Mouse (Mus musculus) kidney, embryonic 15.5 days (tissue): Measurements from ENCODE around the gene Cox6a2. TPM values are rescaled to one million over a fixed set of nuclear protein-coding genes. Genes with fewer than 3 reads are reported as not detected.
"Not testable (repeated sequence)": the region's sequence is repeated elsewhere in the genome, so short reads cannot be mapped to it uniquely, and the experiment has no call there.

Experiments
- ATAC-seq: fragments of 200-750 bp; cut with Nextera tagmentation; replicated peaks from 2 replicates; pipeline ENCODE4 v1.8.0; 2017; ENCODE audit warnings: moderate TSS enrichment; ENCODE audit not compliant: low FRiP score
- H3K27ac ChIP-seq: fragments of 300-500 bp; sonication (generic); 2 replicates; pipeline ENCODE4 v1.5.1; 2015; ENCODE audit warnings: mild to moderate bottlenecking, inconsistent platforms
- H3K27me3 ChIP-seq: fragments of 300-500 bp; sonication (generic); 2 replicates; pipeline ENCODE4 v1.6.1; 2015; ENCODE audit warnings: inconsistent platforms
- H3K36me3 ChIP-seq: fragments of 300-500 bp; sonication (generic); 2 replicates; pipeline ENCODE4 v1.6.1; 2015; ENCODE audit warnings: inconsistent platforms
- H3K4me1 ChIP-seq: fragments of 300-500 bp; sonication (generic); 2 replicates; pipeline ENCODE4 v1.6.1; 2015; ENCODE audit warnings: inconsistent platforms
- H3K4me2 ChIP-seq: fragments of 300-500 bp; sonication (generic); 2 replicates; pipeline ENCODE4 v1.6.1; 2015; ENCODE audit warnings: moderate library complexity, mild to moderate bottlenecking, inconsistent platforms
- H3K4me3 ChIP-seq: fragments of 300-500 bp; sonication (generic); replicated peaks from 2 replicates; pipeline ENCODE4 v1.5.1; 2015; ENCODE audit warnings: mild to moderate bottlenecking, inconsistent platforms
- H3K9ac ChIP-seq: fragments of 300-500 bp; sonication (generic); 2 replicates; pipeline ENCODE4 v1.6.1; 2015; ENCODE audit warnings: mild to moderate bottlenecking, inconsistent platforms
- H3K9me3 ChIP-seq: fragments of 300-500 bp; sonication (generic); replicated peaks from 2 replicates; pipeline ENCODE4 v1.6.1; 2016; ENCODE audit warnings: inconsistent platforms
- WGBS: fragments of 180-500 bp; shearing (Covaris S2); methylation state at CpG from one replicate; pipeline ENCODE4 v1.1.7; 2015; ENCODE audit warnings: mixed read lengths; 5-methylcytosine and 5-hydroxymethylcytosine counted together
- polyA plus RNA-seq: library from polyadenylated mRNA; unstranded; fragments of >200 nt; fragmentation: Nextera tagmentation; extraction: Ambion mirVana; gene quantifications from 2 replicates; pipeline ENCODE4 v1.2.1, GENCODE M21; 2015

Cox6a2 gene
- polyA plus RNA-seq, 1 experiment from 2014 or later: 5.1 TPM

DNA sequence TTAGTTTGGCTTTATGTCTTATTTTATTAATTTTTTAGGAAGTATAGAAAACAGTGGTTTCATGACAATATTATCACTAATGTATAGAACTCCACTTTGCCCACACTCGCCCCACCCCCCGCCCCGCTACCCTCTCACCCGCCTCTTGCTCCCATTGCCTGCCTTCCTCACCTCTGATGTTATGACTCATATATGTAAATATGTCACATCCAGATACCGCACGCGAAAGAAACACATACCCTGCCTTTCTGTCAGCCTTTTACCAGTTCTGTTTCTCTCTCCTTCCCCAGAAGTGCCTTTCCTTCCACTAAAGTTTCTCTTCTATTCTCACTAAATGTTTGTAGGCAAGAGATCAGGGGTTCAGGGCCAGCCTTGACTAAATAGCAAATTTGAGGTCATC lies 39.8 kb downstream of the Cox6a2 start:
- Histone ChIP-seq H3K27ac (no peak overlapping the region), H3K27me3 (no peaks in the 10 kb centered on the region), H3K4me2 (no peak overlapping the region), H3K4me3 (no peak overlapping the region), H3K9ac (no peak overlapping the region), H3K4me1 (no peaks in the 10 kb centered on the region), H3K9me3 (no peaks in the 10 kb centered on the region), H3K36me3 (no peaks in the 10 kb centered on the region)
- WGBS: 82% methylated on average over 7 of the region's 7 CpGs
- ATAC-seq: no peak

DNA sequence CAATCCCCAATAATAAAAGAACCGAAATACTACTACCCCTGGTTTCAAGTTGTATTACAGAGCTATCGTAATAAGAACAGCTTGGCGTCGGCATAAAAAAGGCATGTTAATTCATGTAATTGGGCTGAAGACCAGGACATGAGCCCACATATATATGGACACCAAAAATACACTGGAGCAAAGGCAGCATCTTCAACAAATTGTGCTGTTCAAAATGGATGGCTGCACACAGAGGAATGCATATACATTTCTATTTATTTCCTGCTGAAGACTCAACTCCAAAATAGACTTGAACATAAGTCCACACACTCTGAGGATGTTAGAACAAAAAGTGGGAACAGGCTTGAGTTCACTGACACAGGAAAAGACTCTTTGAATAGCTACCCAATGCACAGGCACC lies 42.2 kb downstream of the Cox6a2 start:
- Histone ChIP-seq H3K4me1 (no peaks in the 10 kb centered on the region), H3K9me3 (no peaks in the 10 kb centered on the region), H3K4me2 (no peak overlapping the region), H3K4me3 (no peak overlapping the region), H3K36me3 (no peaks in the 10 kb centered on the region), H3K9ac (no peak overlapping the region), H3K27ac (no peak overlapping the region), H3K27me3 (no peaks in the 10 kb centered on the region)
- no peak for ATAC-seq
- 97% methylated on average over 4 of the region's 4 CpGs for WGBS

- not testable (repeated sequence) for H3K4me2 ChIP-seq, H3K27me3 ChIP-seq, H3K4me1 ChIP-seq, H3K27ac ChIP-seq, H3K4me3 ChIP-seq, H3K36me3 ChIP-seq, ATAC-seq, H3K9ac ChIP-seq, H3K9me3 ChIP-seq
- 71% methylated on average over 8 of the region's 8 CpGs for WGBS
Measured at GRCm38 (mm10) chr7:128158688-128159354, 47.4 kb downstream of the Cox6a2 start.

Other genes with a start within 250 kb of the Cox6a2 start
- gene Fus, start 238.9 kb downstream of the Cox6a2 start, polyA plus RNA-seq: 421 and 440 TPM in 2 replicates
- 43.9 and 45.1 TPM in 2 replicates for gene Pycard, start 212.5 kb downstream of the Cox6a2 start, polyA plus RNA-seq
- 0.31 and 0.60 TPM in 2 replicates for gene Trim72, start 202.4 kb downstream of the Cox6a2 start, polyA plus RNA-seq
- 1.2 and 1.4 TPM in 2 replicates for gene Itgam, start 143.7 kb downstream of the Cox6a2 start, polyA plus RNA-seq
- gene Gm49368, start 143.7 kb downstream of the Cox6a2 start, polyA plus RNA-seq: not detected in 2 replicates
- gene Itgax, start 76.8 kb downstream of the Cox6a2 start, polyA plus RNA-seq: 0.05 and 0.17 TPM in 2 replicates
- gene Itgad, start 52.0 kb downstream of the Cox6a2 start, polyA plus RNA-seq: not detected in 2 replicates
- 19.1 and 21.1 TPM in 2 replicates for gene Armc5, start 31.0 kb upstream of the Cox6a2 start, polyA plus RNA-seq
- gene 9130023H24Rik, start 31.6 kb upstream of the Cox6a2 start, polyA plus RNA-seq: 8.3 and 8.7 TPM in 2 replicates
- 77.2 and 107 TPM in 2 replicates for gene Tgfb1i1, start 40.4 kb upstream of the Cox6a2 start, polyA plus RNA-seq
- gene Slc5a2, start 59.3 kb upstream of the Cox6a2 start, polyA plus RNA-seq: 5.6 and 8.4 TPM in 2 replicates
- 29.1 and 31.7 TPM in 2 replicates for gene BC017158, start 91.8 kb upstream of the Cox6a2 start, polyA plus RNA-seq
- 5.8 and 7.1 TPM in 2 replicates for gene Rgs10, start 212.4 kb upstream of the Cox6a2 start, polyA plus RNA-seq